Mouse (Mus musculus): ENCODE results near the gene Dnajc30. TPM values are rescaled to one million over a fixed set of nuclear protein-coding genes. Genes with fewer than 3 reads are reported as not detected.

Gene Dnajc30
- polyA plus RNA-seq, 1 experiment from 2014 or later: 44.5 TPM

DNA sequence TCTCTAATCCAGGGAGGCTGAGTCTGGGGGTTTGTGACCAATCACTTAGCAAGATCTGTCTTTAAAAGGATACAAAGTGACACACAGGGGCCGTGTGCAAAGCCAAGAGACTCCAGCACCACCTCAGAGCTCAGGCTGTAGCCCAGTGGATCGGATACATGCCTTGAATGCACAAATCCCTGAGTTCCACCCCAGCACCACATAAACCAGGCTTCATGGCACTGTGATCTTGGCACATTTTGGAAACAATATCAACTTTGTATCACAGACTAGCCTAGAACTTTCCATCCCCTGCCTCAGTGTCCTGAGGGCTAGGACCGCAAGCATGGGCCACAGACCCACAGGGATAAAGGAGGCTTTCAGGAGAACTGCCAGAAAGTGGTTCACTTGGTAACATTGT lies 2.0 kb downstream of the Dnajc30 start:
- peaks cover 18% of the 10 kb centered on the region for H3K36me3 ChIP-seq
- H3K9ac ChIP-seq (replicated peaks): no peak overlapping the region
- WGBS: 91% methylated on average over 3 of the region's 3 CpGs
- H3K4me3 ChIP-seq (replicated peaks): no peak overlapping the region
- no peaks in the 10 kb centered on the region for H3K27me3 ChIP-seq (replicated peaks)
- no peak overlapping the region for H3K27ac ChIP-seq (replicated peaks)
- peaks cover 30% of the 10 kb centered on the region for H3K4me1 ChIP-seq
- no peak overlapping the region; the same call in 1 of the 2 replicates for H3K4me2 ChIP-seq
- ATAC-seq (ENCODE audit: low FRiP score): no peak
- no peaks in the 10 kb centered on the region for H3K9me3 ChIP-seq (replicated peaks)

- Histone ChIP-seq H3K9me3 (replicated peaks) (no peaks in the 10 kb centered on the region), H3K4me2 (no peak overlapping the region), H3K4me3 (replicated peaks) (no peak overlapping the region), H3K36me3 (peaks cover 48% of the 10 kb centered on the region), H3K9ac (replicated peaks) (no peak overlapping the region), H3K4me1 (peaks cover 25% of the 10 kb centered on the region), H3K27ac (replicated peaks) (no peak overlapping the region), H3K27me3 (replicated peaks) (no peaks in the 10 kb centered on the region)
- no peak for ATAC-seq (ENCODE audit: low FRiP score)
- whole genome bisulfite sequencing: 86% methylated on average over 3 of the region's 3 CpGs
These were observed 6.4 kb downstream of the Dnajc30 start for GRCm38 (mm10) chr5:135070448-135070847.

DNA sequence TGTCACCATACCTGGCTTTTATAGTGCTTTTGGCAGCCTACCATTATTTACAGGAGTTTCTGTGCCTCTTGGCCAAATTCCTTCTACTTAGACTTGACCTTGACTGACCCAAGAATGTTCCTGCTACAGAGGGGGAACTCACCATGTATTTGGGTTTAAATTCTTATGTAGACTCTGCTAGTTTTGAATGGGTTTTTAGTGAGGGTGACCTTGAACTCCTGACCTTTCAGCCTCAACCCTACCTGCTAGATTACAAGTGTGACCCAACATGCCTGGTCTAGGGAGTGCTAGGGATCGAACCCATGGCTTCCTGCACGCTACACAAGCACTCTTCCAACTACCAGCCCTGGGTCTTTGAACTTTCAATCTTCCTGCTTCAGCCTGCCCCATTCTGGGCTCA lies 8.1 kb downstream of the Dnajc30 start:
- Histone ChIP-seq H3K27me3 (replicated peaks) (no peaks in the 10 kb centered on the region), H3K4me3 (replicated peaks) (no peak overlapping the region), H3K4me1 (peaks cover 32% of the 10 kb centered on the region), H3K36me3 (peaks cover 50% of the 10 kb centered on the region), H3K9me3 (replicated peaks) (no peaks in the 10 kb centered on the region), H3K9ac (replicated peaks) (no peak overlapping the region), H3K27ac (replicated peaks) (no peak overlapping the region), H3K4me2 (no peak overlapping the region)
- WGBS: 95% methylated on average over 2 of the region's 2 CpGs
- no peak for ATAC-seq (ENCODE audit: low FRiP score)

- H3K36me3 ChIP-seq: peaks cover 43% of the 10 kb centered on the region
- ATAC-seq (ENCODE audit: low FRiP score): no peak
- WGBS: 74% methylated on average over 6 of the region's 6 CpGs
These were observed 8.7 kb downstream of the Dnajc30 start for GRCm38 (mm10) chr5:135072720-135073119.

GRCm38 (mm10) chr5:135073349-135074150 lies 9.5 kb downstream of the Dnajc30 start:
- WGBS: 15% methylated on average over 26 of the region's 26 CpGs
- no peaks in the 10 kb centered on the region for H3K27me3 ChIP-seq (replicated peaks)
- H3K4me1 ChIP-seq: peaks cover 37% of the 10 kb centered on the region
- no peak overlapping the region; the same call in 1 of the 2 replicates for H3K9ac ChIP-seq (replicated peaks)
- peaks cover 36% of the 10 kb centered on the region for H3K36me3 ChIP-seq
- H3K4me2 ChIP-seq: peak overlapping the region; percentile 19; the same call in 1 of the 2 replicates
- no peak for ATAC-seq (ENCODE audit: low FRiP score)
- H3K27ac ChIP-seq (replicated peaks): no peak overlapping the region
- no peaks in the 10 kb centered on the region for H3K9me3 ChIP-seq (replicated peaks)
- H3K4me3 ChIP-seq (replicated peaks): no peak overlapping the region

More at GRCm38 (mm10) chr5:135072720-135073119, 8.7 kb downstream of the Dnajc30 start:
- no peak overlapping the region for H3K4me2 ChIP-seq
- H3K27ac ChIP-seq (replicated peaks): no peak overlapping the region
- H3K9me3 ChIP-seq (replicated peaks): no peaks in the 10 kb centered on the region
- no peaks in the 10 kb centered on the region for H3K27me3 ChIP-seq (replicated peaks)
- no peak overlapping the region for H3K4me3 ChIP-seq (replicated peaks)
- H3K9ac ChIP-seq (replicated peaks): no peak overlapping the region; the same call in 1 of the 2 replicates
- peaks cover 34% of the 10 kb centered on the region for H3K4me1 ChIP-seq

DNA sequence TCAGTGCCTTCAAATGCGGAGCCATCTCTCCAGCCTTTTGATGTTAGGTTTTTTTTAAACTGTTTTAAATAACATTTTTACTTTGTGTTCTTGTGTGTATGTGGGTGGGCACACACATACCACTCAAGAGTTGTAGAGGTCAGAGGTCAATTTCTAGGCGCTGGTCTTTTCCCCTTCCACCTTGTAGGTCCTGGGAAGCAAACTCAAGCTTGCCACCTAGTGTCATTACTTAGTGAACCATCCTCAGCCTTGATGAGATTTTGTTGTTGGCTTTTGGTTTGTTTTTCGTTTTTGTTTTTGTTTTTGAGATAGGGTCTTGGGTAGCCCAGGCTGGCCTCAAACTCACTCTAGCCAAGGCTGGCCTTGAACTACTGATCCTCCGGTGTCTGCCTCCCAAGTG lies 11.7 kb downstream of the Dnajc30 start:
- Histone ChIP-seq H3K9me3 (replicated peaks) (no peaks in the 10 kb centered on the region), H3K4me2 (no peak overlapping the region), H3K4me1 (peaks cover 38% of the 10 kb centered on the region), H3K9ac (replicated peaks) (no peak overlapping the region), H3K36me3 (peaks cover 36% of the 10 kb centered on the region), H3K27me3 (replicated peaks) (peaks cover 3% of the 10 kb centered on the region; the same call in 1 of the 2 replicates), H3K27ac (replicated peaks) (no peak overlapping the region), H3K4me3 (replicated peaks) (no peak overlapping the region)
- whole genome bisulfite sequencing: 77% methylated on average over 4 of the region's 4 CpGs
- ATAC-seq (ENCODE audit: low FRiP score): no peak

DNA sequence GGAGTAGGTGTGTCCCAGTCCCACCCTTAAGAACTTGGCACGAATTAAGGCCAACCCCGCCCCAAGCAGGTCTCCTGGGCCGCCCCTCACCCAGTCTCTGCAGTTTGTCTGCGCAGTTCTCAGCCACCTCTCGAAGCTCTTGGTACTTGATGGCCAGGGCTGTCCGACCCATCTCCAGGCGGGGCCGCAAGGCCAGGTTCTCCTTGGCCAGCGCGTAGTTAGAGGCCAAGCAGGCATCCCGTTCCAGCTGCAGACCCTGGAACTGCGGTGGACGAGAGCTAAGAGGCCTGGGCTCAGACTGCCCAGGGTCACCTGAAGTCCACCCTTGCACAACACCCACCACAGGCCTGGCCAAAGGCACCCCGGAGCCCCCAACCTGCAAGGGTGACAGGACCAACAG lies 12.4 kb downstream of the Dnajc30 start:
- Histone ChIP-seq H3K4me1 (peaks cover 38% of the 10 kb centered on the region), H3K27ac (replicated peaks) (no peak overlapping the region), H3K9ac (replicated peaks) (peak overlapping the region; percentile 100), H3K4me3 (replicated peaks) (peak overlapping the region; percentile 92), H3K9me3 (replicated peaks) (no peaks in the 10 kb centered on the region), H3K4me2 (peak overlapping the region; percentile 84), H3K27me3 (replicated peaks) (peaks cover 3% of the 10 kb centered on the region; the same call in 1 of the 2 replicates), H3K36me3 (peaks cover 36% of the 10 kb centered on the region)
- WGBS: 93% methylated on average over 14 of the region's 14 CpGs
- no peak for ATAC-seq (ENCODE audit: low FRiP score)

- peak; percentile 33; the same call in 1 of the 2 replicates for ATAC-seq (ENCODE audit: low FRiP score)
- Histone ChIP-seq H3K4me1 (peaks cover 38% of the 10 kb centered on the region), H3K9me3 (replicated peaks) (no peaks in the 10 kb centered on the region), H3K4me3 (replicated peaks) (peak overlapping the region; percentile 92), H3K4me2 (peak overlapping the region; percentile 84), H3K27me3 (replicated peaks) (peaks cover 5% of the 10 kb centered on the region; the same call in 1 of the 2 replicates), H3K9ac (replicated peaks) (peak overlapping the region; percentile 100), H3K36me3 (peaks cover 31% of the 10 kb centered on the region), H3K27ac (replicated peaks) (peak overlapping the region; percentile 93)
- WGBS: 11% methylated on average over 14 of the region's 14 CpGs
These were observed 13.0 kb downstream of the Dnajc30 start for GRCm38 (mm10) chr5:135076931-135077505.

GRCm38 (mm10) chr5:135077564-135078481 lies 13.8 kb downstream of the Dnajc30 start, which contains the start of gene Vps37d:
Gene Vps37d, minus strand, starts transcription at chr5:135078266.
- H3K27me3 ChIP-seq (replicated peaks): peaks cover 6% of the 10 kb centered on the region; the same call in 1 of the 2 replicates
- H3K36me3 ChIP-seq: peaks cover 22% of the 10 kb centered on the region
- ATAC-seq (ENCODE audit: low FRiP score): peak; percentile 83
- under 1% methylated on average over 49 of the region's 83 CpGs for WGBS
- peaks cover 38% of the 10 kb centered on the region for H3K4me1 ChIP-seq
- peak within 1 kb of the TSS; percentile 92 for H3K4me3 ChIP-seq (replicated peaks)
- H3K9me3 ChIP-seq (replicated peaks): no peaks in the 10 kb centered on the region
- H3K9ac ChIP-seq (replicated peaks): peak within 1 kb of the TSS; percentile 100
- H3K27ac ChIP-seq (replicated peaks): peak within 1 kb of the TSS; percentile 93
- H3K4me2 ChIP-seq: peak within 1 kb of the TSS; percentile 84

DNA sequence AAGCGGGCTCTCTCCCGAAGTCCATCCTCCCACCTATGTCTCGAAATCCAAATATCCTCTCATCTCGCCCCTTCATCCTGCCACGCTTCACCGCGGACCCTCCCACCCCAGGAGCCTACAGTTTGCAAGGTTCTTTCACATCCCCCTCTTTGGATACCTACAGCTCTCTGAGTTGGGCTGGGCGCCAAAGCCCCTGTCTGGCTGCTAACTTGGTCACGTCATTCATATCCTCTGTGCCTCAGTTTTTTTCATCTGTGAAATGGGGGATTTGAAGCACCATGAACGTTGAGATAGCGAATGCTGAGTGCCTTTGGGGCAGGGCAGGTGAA lies 14.4 kb downstream of the Dnajc30 start:
- 1% methylated on average over 11 of the region's 11 CpGs for WGBS
- Histone ChIP-seq H3K4me2 (peak overlapping the region; percentile 84), H3K9ac (replicated peaks) (peak overlapping the region; percentile 100), H3K4me1 (peaks cover 32% of the 10 kb centered on the region), H3K27me3 (replicated peaks) (peaks cover 6% of the 10 kb centered on the region; the same call in 1 of the 2 replicates), H3K4me3 (replicated peaks) (peak overlapping the region; percentile 92), H3K9me3 (replicated peaks) (no peaks in the 10 kb centered on the region), H3K36me3 (peaks cover 17% of the 10 kb centered on the region), H3K27ac (replicated peaks) (peak overlapping the region; percentile 93)
- ATAC-seq (ENCODE audit: low FRiP score): no peak; the same call in 1 of the 2 replicates

GRCm38 (mm10) chr5:135079578-135079977 lies 15.6 kb downstream of the Dnajc30 start:
- no peaks in the 10 kb centered on the region for H3K9me3 ChIP-seq (replicated peaks)
- no peak overlapping the region for H3K27ac ChIP-seq (replicated peaks)
- H3K36me3 ChIP-seq: peaks cover 11% of the 10 kb centered on the region
- no peak for ATAC-seq (ENCODE audit: low FRiP score)
- WGBS: 96% methylated on average over 2 of the region's 2 CpGs
- H3K9ac ChIP-seq (replicated peaks): no peak overlapping the region
- H3K4me3 ChIP-seq (replicated peaks): no peak overlapping the region
- H3K27me3 ChIP-seq (replicated peaks): peaks cover 11% of the 10 kb centered on the region; the same call in 1 of the 2 replicates
- no peak overlapping the region for H3K4me2 ChIP-seq
- H3K4me1 ChIP-seq: peaks cover 21% of the 10 kb centered on the region
